ENCODE assay signal across 8 mouse cellular contexts in the genomic region with DNA sequence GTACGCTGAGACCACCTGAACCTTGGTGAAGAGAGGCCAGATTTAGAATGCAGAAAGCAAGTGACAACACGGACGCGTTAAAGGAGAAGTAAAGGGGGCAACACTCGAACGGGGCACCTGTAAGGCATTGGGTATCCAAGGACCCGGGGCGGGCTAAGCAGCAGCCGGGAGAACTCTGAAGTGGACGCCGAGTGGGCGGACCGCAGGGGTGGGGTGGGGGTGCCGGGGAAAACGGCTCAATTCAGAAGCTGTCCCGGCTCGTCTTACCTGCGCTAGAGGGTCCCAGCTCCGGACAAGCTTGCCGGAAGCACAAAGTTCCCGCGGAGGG. TPM values are rescaled to one million over a fixed set of nuclear protein-coding genes. Genes with fewer than 3 reads are reported as not detected.
DNase-seq lines count a peak whose midpoint lies in the region; ATAC-seq and TF ChIP-seq lines count a peak whose summit lies in the region.

No protein-coding gene starts in this region.

- no peaks in the 10 kb centered on the region for H3K36me3 ChIP-seq in thymus, adult 2 months (ENCODE audit: control insufficient read depth, insufficient read depth, low read length)
- peaks cover 35% of the 10 kb centered on the region for H3K36me3 ChIP-seq in liver, embryonic 12.5 days
- H3K36me3 ChIP-seq in stomach, postnatal 0 days (ENCODE audit: control insufficient read depth, insufficient read depth, low read length), result no peaks in the 10 kb centered on the region

- H3K27ac ChIP-seq in thymus, adult 2 months (ENCODE audit: control insufficient read depth, insufficient read depth, low read length), result peak overlapping the region; percentile 10; the same call in 1 of the 2 replicates
- peak overlapping the region; percentile 74 for H3K27ac ChIP-seq in liver, embryonic 12.5 days
- H3K27ac ChIP-seq in stomach, postnatal 0 days (replicated peaks), result peak overlapping the region; percentile 63; the same call in 1 of the 2 replicates

- H3K9me3 ChIP-seq in liver, embryonic 12.5 days (replicated peaks), result no peaks in the 10 kb centered on the region
- H3K9me3 ChIP-seq in stomach, postnatal 0 days (ENCODE audit: control insufficient read depth, low read length), result no peaks in the 10 kb centered on the region

- H3K27me3 ChIP-seq in thymus, adult 2 months (ENCODE audit: control insufficient read depth, insufficient read depth, low read length), result no peaks in the 10 kb centered on the region
- H3K27me3 ChIP-seq in liver, embryonic 12.5 days (replicated peaks), result no peaks in the 10 kb centered on the region
- no peaks in the 10 kb centered on the region for H3K27me3 ChIP-seq in stomach, postnatal 0 days (ENCODE audit: control insufficient read depth, insufficient read depth, low read length)

- H3K4me3 ChIP-seq in thymus, adult 2 months (ENCODE audit: control insufficient read depth, insufficient read depth, low read length), result peak overlapping the region; percentile 57
- H3K4me3 ChIP-seq in liver, embryonic 12.5 days, result peak overlapping the region; percentile 98
- peak overlapping the region; percentile 80 for H3K4me3 ChIP-seq in stomach, postnatal 0 days (ENCODE audit: low read depth, low read length)

- no peaks in the 10 kb centered on the region for H3K4me1 ChIP-seq in thymus, adult 2 months (replicated peaks; ENCODE audit: control insufficient read depth, insufficient read depth, low read length)
- peaks cover 53% of the 10 kb centered on the region for H3K4me1 ChIP-seq in liver, embryonic 12.5 days
- H3K4me1 ChIP-seq in stomach, postnatal 0 days (replicated peaks; ENCODE audit: control insufficient read depth, insufficient read depth), result peaks cover 6% of the 10 kb centered on the region; the same call in 1 of the 2 replicates

- no peak for TF ChIP-seq EP300 in stomach, postnatal 0 days (optimal IDR thresholded peaks at IDR 0.05)

- H3K4me2 ChIP-seq in liver, embryonic 12.5 days, result peak overlapping the region; percentile 86
- H3K4me2 ChIP-seq in stomach, postnatal 0 days (replicated peaks; ENCODE audit: low read depth), result peak overlapping the region; percentile 86

- no peak for TF ChIP-seq POLR2A in thymus, adult 2 months (IDR thresholded peaks at IDR 0.05; ENCODE audit: control insufficient read depth, extremely low read depth, insufficient read depth, low read length, poor library complexity)

- no peak for DNase-seq in frontal cortex, postnatal 36 days (ENCODE audit: low spot score in 2 of 2)
- no peak for DNase-seq in thymus, adult 2 months
- DNase-seq in thymus, postnatal 10 days (ENCODE audit: low spot score in 2 of 2), result no peak
- no peak for DNase-seq in stomach, postnatal 0 days (ENCODE audit: low spot score)
- no peak for DNase-seq in left cerebral cortex, adult 18-20 months (ENCODE audit: low spot score in 2 of 2)
- no peak for DNase-seq in testis, postnatal 10 days (ENCODE audit: low spot score)

- ATAC-seq in frontal cortex, adult (ENCODE audit: low TSS enrichment), result peak; percentile 34
- peak; percentile 65 for ATAC-seq in liver, embryonic 12.5 days
- peak; percentile 69 for ATAC-seq in stomach, postnatal 0 days (ENCODE audit: low FRiP score, low TSS enrichment)

- H3K9ac ChIP-seq in liver, embryonic 12.5 days, result peak overlapping the region; percentile 81
- H3K9ac ChIP-seq in stomach, postnatal 0 days (ENCODE audit: low read length), result peak overlapping the region; percentile 76

- under 1% methylated on average over 22 of the region's 22 CpGs for WGBS in thymus, adult 2 months
- under 1% methylated on average over 22 of the region's 22 CpGs for WGBS in liver, embryonic 12.5 days (ENCODE audit: insufficient replicate concordance)
- 0% methylated on average over 21 of the region's 22 CpGs for WGBS in stomach, postnatal 0 days

- no peak for TF ChIP-seq CTCF in thymus, adult 2 months (IDR thresholded peaks at IDR 0.05; ENCODE audit: borderline replicate concordance, control insufficient read depth, extremely low read depth, insufficient read depth, low read length, poor library complexity)
- TF ChIP-seq CTCF in stomach, postnatal 0 days (IDR thresholded peaks at IDR 0.05; ENCODE audit: low read depth), result no peak

RNA-seq across cellular contexts. Expression of gene Cnot9, which starts 0.5 kb away (rescaled TPM):
- polyA plus RNA-seq in thymus, adult 2 months (2012; rRNA removed), result 40.2 and 53.1 TPM in 2 replicates
- 51.6 and 52.4 TPM in 2 replicates for polyA plus RNA-seq in liver, embryonic 12.5 days (2016; fragmentation: Nextera tagmentation; extraction: Ambion mirVana)
- polyA plus RNA-seq in stomach, postnatal 0 days (2015; fragmentation: Nextera tagmentation; extraction: Ambion mirVana), result 23.7 and 25.4 TPM in 2 replicates
- total RNA-seq in left cerebral cortex, adult 18-20 months (2021), result 10 to 100 TPM; 25.7 to 26.5 TPM

RNA-seq across cellular contexts. Expression of gene Plcd4, which starts 37.3 kb away (rescaled TPM):
- polyA plus RNA-seq in thymus, adult 2 months (2012; rRNA removed), result 0.24 and 0.33 TPM in 2 replicates
- 0.12 and 0.14 TPM in 2 replicates for polyA plus RNA-seq in liver, embryonic 12.5 days (2016; fragmentation: Nextera tagmentation; extraction: Ambion mirVana)
- polyA plus RNA-seq in stomach, postnatal 0 days (2015; fragmentation: Nextera tagmentation; extraction: Ambion mirVana), result 0.31 and 0.36 TPM in 2 replicates
- 10 to 100 TPM; 11.5 to 12.7 TPM for total RNA-seq in left cerebral cortex, adult 18-20 months (2021)

RNA-seq across cellular contexts. Expression of gene Usp37, which starts 38.7 kb away (rescaled TPM):
- 7.3 and 8.6 TPM in 2 replicates for polyA plus RNA-seq in thymus, adult 2 months (2012; rRNA removed)
- polyA plus RNA-seq in liver, embryonic 12.5 days (2016; fragmentation: Nextera tagmentation; extraction: Ambion mirVana), result 19.2 and 19.9 TPM in 2 replicates
- 7.7 and 8.3 TPM in 2 replicates for polyA plus RNA-seq in stomach, postnatal 0 days (2015; fragmentation: Nextera tagmentation; extraction: Ambion mirVana)
- 10 to 100 TPM; 24.3 to 25.3 TPM for total RNA-seq in left cerebral cortex, adult 18-20 months (2021)

Comparison
In these comparisons a context has a peak if more than half of its experiments do, and no peak if none do; other contexts are left out.
1. H3K27ac ChIP-seq: peak in every context shown above with its lines; median percentile 74 in liver, embryonic 12.5 days; 63 in stomach, postnatal 0 days; 10 in thymus, adult 2 months.